Mouse (Mus musculus): ENCODE results near the gene Ttll1. TPM values are rescaled to one million over a fixed set of nuclear protein-coding genes. Genes with fewer than 3 reads are reported as not detected.

The Ttll1 gene
- total and polyA plus RNA-seq, 3 experiments = 2.5 to 9.9 (median 4.9) TPM

DNA sequence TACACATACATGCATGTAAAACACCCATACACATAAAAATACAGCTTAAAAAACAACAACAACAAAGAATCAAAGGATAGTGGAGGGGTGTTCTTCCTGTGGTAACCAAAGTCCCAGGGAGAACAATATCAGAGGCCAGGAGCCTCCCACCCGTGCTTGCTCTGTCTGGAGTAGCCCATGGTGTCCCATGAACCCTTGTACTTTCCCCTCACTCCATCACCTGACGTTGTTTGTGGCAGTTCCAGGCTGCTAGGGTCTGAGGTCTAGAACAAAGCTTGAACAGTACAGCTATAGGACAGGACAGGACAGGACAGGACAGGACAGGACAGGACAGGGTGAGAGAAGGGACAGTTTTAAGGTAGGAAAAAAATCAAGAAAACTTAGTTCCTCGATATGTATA, 32.6 kb downstream of the Ttll1 start:
- dilution Hi-C loops (cut with MboI; ENCODE audit: extremely low pct_ligation_motif_present, extremely low pct_unique_long_range_greater_than_20kb, low sequenced_read_pairs) (no loop called here), in situ Hi-C loops (cut with MboI; ENCODE audit: low pct_ligation_motif_present, low pct_unique_long_range_greater_than_20kb, low sequenced_read_pairs) (loop anchor here (10.0 kb wide), 1 partner anchor 83 kb away; no protein-coding TSS in a partner anchor)
- peaks cover 22 to 64% of the 10 kb centered on the region in 2 experiments for H3K4me1 ChIP-seq (ENCODE audit: control insufficient read depth in 1 of 2, insufficient read depth in 2 of 2)
- H3K27me3 ChIP-seq (replicated peaks) = no peaks in the 10 kb centered on the region
- no peaks in the 10 kb centered on the region for H3K9me3 ChIP-seq (replicated peaks; ENCODE audit: low read length)
- no peak overlapping the region for H3K4me3 ChIP-seq (replicated peaks in 1 of 3; ENCODE audit: low read depth in 2 of 3, low read length in 2 of 3, poor library complexity in 1 of 3)
- no peaks in the 10 kb centered on the region for H3K36me3 ChIP-seq (replicated peaks in 1 of 2; ENCODE audit: control insufficient read depth in 1 of 2, insufficient read depth in 1 of 2, low read length in 1 of 2)
- TF ChIP-seq NRF1 (IDR thresholded peaks at IDR 0.05; ENCODE audit: low read depth, low read length) (no peak), MXI1 (IDR thresholded peaks at IDR 0.05; ENCODE audit: low read depth, low read length) (no peak), POLR2A (IDR thresholded peaks at IDR 0.05; ENCODE audit: low read depth, low read length) (no peak), CHD1 (IDR thresholded peaks at IDR 0.05; ENCODE audit: low read depth, low read length) (no peak), MAFK (IDR thresholded peaks at IDR 0.05; ENCODE audit: insufficient replicate concordance, low read length) (no peak), MAZ (IDR thresholded peaks at IDR 0.05; ENCODE audit: low read depth, low read length) (no peak), PAX5 (IDR thresholded peaks at IDR 0.05; ENCODE audit: low read length) (no peak), JUND (conservative IDR thresholded peaks at IDR 0.05; ENCODE audit: low read depth, low read length) (no peak), MYC (IDR thresholded peaks at IDR 0.05; ENCODE audit: low read depth, low read length) (no peak), GABPA (IDR thresholded peaks at IDR 0.05; ENCODE audit: insufficient replicate concordance, low read depth, low read length) (no peak), IRF4 (IDR thresholded peaks at IDR 0.05; ENCODE audit: low read depth, low read length) (no peak)
- H3K9ac ChIP-seq (ENCODE audit: insufficient read depth, low read depth) = no peak overlapping the region
- no peak overlapping the region for H3K27ac ChIP-seq (ENCODE audit: insufficient read depth, low read depth)
- DNase-seq (ENCODE audit: extremely low read depth) = no peak
- H3K4me2 ChIP-seq (ENCODE audit: insufficient read depth, low read depth, poor library complexity, severe bottlenecking) = no peak overlapping the region
- H3K79me2 ChIP-seq (replicated peaks; ENCODE audit: control insufficient read depth, extremely low read depth, insufficient read depth, poor library complexity, severe bottlenecking) = no peaks in the 10 kb centered on the region

DNA sequence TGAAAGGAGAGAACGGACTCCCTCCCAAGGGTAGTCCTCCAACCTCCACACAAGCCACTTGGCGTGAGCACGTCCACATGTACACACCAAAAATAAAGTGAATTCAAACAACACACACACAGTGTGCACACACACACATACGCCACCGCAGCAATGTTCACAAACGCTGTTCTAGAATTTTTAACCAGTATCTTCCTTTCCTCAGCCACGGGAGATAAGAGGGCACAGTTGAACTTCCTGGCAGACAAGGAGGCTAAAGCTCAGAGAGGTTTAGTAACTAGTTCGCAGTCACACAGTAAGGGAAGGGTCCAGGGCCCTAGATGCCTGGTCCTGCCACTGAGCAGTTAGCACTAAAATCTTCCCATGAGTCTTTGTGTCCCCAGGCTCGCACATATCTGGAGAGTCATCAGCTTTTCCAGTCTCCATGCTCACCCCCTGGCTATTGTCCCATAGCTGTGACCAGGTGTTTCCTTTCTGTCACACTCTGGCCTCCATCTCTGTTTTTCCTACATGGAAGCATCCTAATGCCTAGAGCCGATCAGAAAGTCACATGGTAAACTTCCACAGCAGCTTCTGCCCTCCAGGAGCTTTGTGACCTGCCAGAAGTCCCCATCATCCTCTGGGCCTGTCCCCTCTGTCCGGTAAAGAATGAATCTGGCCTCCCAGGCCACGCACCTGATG, 34.0 kb downstream of the Ttll1 start:
- in situ Hi-C loops (cut with MboI; ENCODE audit: low pct_ligation_motif_present, low pct_unique_long_range_greater_than_20kb, low sequenced_read_pairs) (loop anchor here (10.0 kb wide), 1 partner anchor 82 kb away; no protein-coding TSS in a partner anchor), dilution Hi-C loops (cut with MboI; ENCODE audit: extremely low pct_ligation_motif_present, extremely low pct_unique_long_range_greater_than_20kb, low sequenced_read_pairs) (no loop called here)
- no peak overlapping the region for H3K4me2 ChIP-seq (ENCODE audit: insufficient read depth, low read depth, poor library complexity, severe bottlenecking)
- TF ChIP-seq JUND (conservative IDR thresholded peaks at IDR 0.05; ENCODE audit: low read depth, low read length) = no peak
- TF ChIP-seq ZKSCAN1 (IDR thresholded peaks at IDR 0.05; ENCODE audit: borderline replicate concordance, low read depth, low read length) = no peak
- no peak for TF ChIP-seq POLR2AphosphoS2 (IDR thresholded peaks at IDR 0.05; ENCODE audit: low read depth, low read length)
- TF ChIP-seq BHLHE40 (IDR thresholded peaks at IDR 0.05; ENCODE audit: low read depth, low read length) = no peak
- TF ChIP-seq ZMIZ1 (IDR thresholded peaks at IDR 0.05; ENCODE audit: low read depth, low read length) = no peak
- TF ChIP-seq USF2 (conservative IDR thresholded peaks at IDR 0.05; ENCODE audit: low read depth, low read length) = no peak
- no peak for TF ChIP-seq IRF4 (IDR thresholded peaks at IDR 0.05; ENCODE audit: low read depth, low read length)
- TF ChIP-seq EP300 (IDR thresholded peaks at IDR 0.05; ENCODE audit: low read length) = no peak
- no peak for TF ChIP-seq E2F4 (IDR thresholded peaks at IDR 0.05; ENCODE audit: insufficient replicate concordance, low read depth, low read length)
- TF ChIP-seq MYC (IDR thresholded peaks at IDR 0.05; ENCODE audit: low read depth, low read length) = no peak
- TF ChIP-seq KAT2A (IDR thresholded peaks at IDR 0.05; ENCODE audit: insufficient replicate concordance, low read length) = no peak
- TF ChIP-seq CTCF (conservative IDR thresholded peaks at IDR 0.05 in 1 of 2, IDR thresholded peaks at IDR 0.05 in 1 of 2; ENCODE audit: low read depth in 2 of 2, low read length in 2 of 2) = no peak
- no peak for TF ChIP-seq GABPA (IDR thresholded peaks at IDR 0.05; ENCODE audit: insufficient replicate concordance, low read depth, low read length)
- TF ChIP-seq USF1 (IDR thresholded peaks at IDR 0.05; ENCODE audit: low read depth, low read length) = no peak
- no peak for TF ChIP-seq NELFE (IDR thresholded peaks at IDR 0.05; ENCODE audit: low read depth, low read length)
- H3K27ac ChIP-seq (ENCODE audit: insufficient read depth, low read depth) = no peak overlapping the region
- H3K9ac ChIP-seq (ENCODE audit: insufficient read depth, low read depth) = no peak overlapping the region
- no peaks in the 10 kb centered on the region for H3K27me3 ChIP-seq (replicated peaks)
- H3K4me1 ChIP-seq (ENCODE audit: control insufficient read depth in 1 of 2, insufficient read depth in 2 of 2) = peaks cover 22 to 52% of the 10 kb centered on the region in 2 experiments
- no peaks in the 10 kb centered on the region for H3K9me3 ChIP-seq (replicated peaks; ENCODE audit: low read length)
- H3K36me3 ChIP-seq (replicated peaks in 1 of 2; ENCODE audit: control insufficient read depth in 1 of 2, insufficient read depth in 1 of 2, low read length in 1 of 2) = no peaks in the 10 kb centered on the region
- no peak for DNase-seq (ENCODE audit: extremely low read depth)
- no peak overlapping the region for H3K4me3 ChIP-seq (replicated peaks in 1 of 3; ENCODE audit: low read depth in 2 of 3, low read length in 2 of 3, poor library complexity in 1 of 3)
- H3K79me2 ChIP-seq (replicated peaks; ENCODE audit: control insufficient read depth, extremely low read depth, insufficient read depth, poor library complexity, severe bottlenecking) = no peaks in the 10 kb centered on the region
